Mouse (Mus musculus) kidney, embryonic 16.5 days (tissue): Measurements from ENCODE around the gene Fen1. TPM values are rescaled to one million over a fixed set of nuclear protein-coding genes. Genes with fewer than 3 reads are reported as not detected.

Source experiments
- ATAC-seq: fragments of 200-750 bp; cut with Nextera tagmentation; 2 replicates; pipeline ENCODE4 v1.8.0; 2017; ENCODE audit warnings: moderate TSS enrichment; ENCODE audit not compliant: low FRiP score, low TSS enrichment
- H3K27ac ChIP-seq: fragments of 300-500 bp; sonication (generic); 2 replicates; pipeline ENCODE4 v1.5.1; 2014; ENCODE audit warnings: low read length
- H3K27me3 ChIP-seq: fragments of 300-500 bp; sonication (generic); 2 replicates; pipeline ENCODE4 v1.6.1; 2014; ENCODE audit warnings: low read length, control low read depth, mixed read lengths; ENCODE audit not compliant: insufficient read depth
- H3K36me3 ChIP-seq: fragments of 300-500 bp; sonication (generic); 2 replicates; pipeline ENCODE4 v1.6.1; 2014; ENCODE audit warnings: low read length, control low read depth, mixed read lengths; ENCODE audit not compliant: insufficient read depth
- H3K4me1 ChIP-seq: fragments of 300-500 bp; sonication (generic); 2 replicates; pipeline ENCODE4 v1.6.1; 2014; ENCODE audit warnings: low read length, control low read depth, mixed read lengths; ENCODE audit not compliant: insufficient read depth
- H3K4me2 ChIP-seq: fragments of 300-500 bp; sonication (generic); replicated peaks from 2 replicates; pipeline ENCODE4 v1.6.1; 2014; ENCODE audit warnings: low read depth, low read length
- H3K4me3 ChIP-seq: fragments of 300-500 bp; sonication (generic); 2 replicates; pipeline ENCODE4 v1.5.1; 2014; ENCODE audit warnings: mild to moderate bottlenecking, low read length
- H3K9ac ChIP-seq: fragments of 300-500 bp; sonication (generic); replicated peaks from 2 replicates; pipeline ENCODE4 v1.6.1; 2014; ENCODE audit warnings: low read length
- H3K9me3 ChIP-seq: fragments of 300-500 bp; sonication (generic); 2 replicates; pipeline ENCODE4 v1.6.1; 2016; ENCODE audit warnings: low read length, control low read depth
- WGBS: fragments of 180-500 bp; shearing (Covaris S2); extraction: QIAGEN DNeasy Blood & Tissue Kit; methylation state at CpG from one replicate; pipeline ENCODE4 v1.1.7; 2014; 5-methylcytosine and 5-hydroxymethylcytosine counted together
- polyA plus RNA-seq: library from polyadenylated mRNA; unstranded; fragments of >200 nt; fragmentation: Nextera tagmentation; extraction: Ambion mirVana; gene quantifications from 2 replicates; pipeline ENCODE4 v1.2.1, GENCODE M21; 2015

The Fen1 gene
- polyA plus RNA-seq, 1 experiment from 2014 or later, result 103 TPM

DNA sequence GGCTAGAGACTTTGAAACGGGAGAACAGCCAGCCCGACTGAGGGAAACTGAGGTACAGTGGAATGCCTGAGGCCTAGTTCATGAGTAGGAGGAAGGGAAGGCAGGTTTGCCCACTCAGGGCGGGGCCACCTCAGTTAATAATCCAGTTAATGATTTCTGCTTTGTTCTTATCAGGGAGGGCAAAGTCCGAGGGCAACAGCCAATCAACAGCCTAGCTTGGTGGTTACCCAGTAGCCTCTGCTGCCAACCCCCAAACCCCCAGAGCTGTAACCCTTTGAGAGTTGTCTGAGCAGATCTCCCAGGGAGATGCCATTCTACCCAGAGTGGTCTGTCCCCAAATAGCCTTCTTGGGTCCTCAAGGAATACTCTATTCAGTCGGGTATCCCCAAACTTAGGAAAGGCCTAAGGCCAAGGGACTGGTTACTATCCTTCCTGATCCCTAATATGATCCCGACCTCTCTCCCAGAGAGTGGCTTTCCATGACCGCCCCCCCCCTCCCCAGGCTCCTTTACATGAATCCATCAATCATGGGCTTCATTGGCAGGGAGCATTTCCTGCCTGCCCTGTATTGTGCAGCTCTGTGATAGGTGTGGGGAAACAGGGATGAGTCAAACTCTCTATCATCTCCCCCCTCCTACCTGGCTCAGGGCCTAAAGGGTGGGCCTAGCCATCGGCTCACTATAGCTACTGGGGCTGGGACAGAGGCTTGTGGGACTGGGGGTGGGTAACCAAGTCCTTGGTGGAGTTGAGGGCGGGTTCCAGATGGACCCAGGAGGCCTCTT lies 32.0 kb upstream of the Fen1 start:
- H3K27ac ChIP-seq, result no peak overlapping the region
- 64% methylated on average over 9 of the region's 9 CpGs for WGBS
- ATAC-seq, result no peak

GRCm38 (mm10) chr19:10232327-10233017 lies 28.5 kb upstream of the Fen1 start:
- Histone ChIP-seq H3K9me3 (no peaks in the 10 kb centered on the region), H3K27ac (no peak overlapping the region), H3K27me3 (no peaks in the 10 kb centered on the region), H3K9ac (no peak overlapping the region), H3K36me3 (no peaks in the 10 kb centered on the region), H3K4me3 (no peak overlapping the region), H3K4me2 (no peak overlapping the region), H3K4me1 (peaks cover 14% of the 10 kb centered on the region)
- ATAC-seq, result no peak
- WGBS, result 55% methylated on average over 9 of the region's 9 CpGs

More for the DNA sequence above, 32.0 kb upstream of the Fen1 start:
- no peak overlapping the region for H3K9ac ChIP-seq
- no peaks in the 10 kb centered on the region for H3K9me3 ChIP-seq
- H3K27me3 ChIP-seq, result no peaks in the 10 kb centered on the region
- H3K4me3 ChIP-seq, result no peak overlapping the region
- peaks cover 22% of the 10 kb centered on the region for H3K4me1 ChIP-seq
- H3K4me2 ChIP-seq, result no peak overlapping the region
- no peaks in the 10 kb centered on the region for H3K36me3 ChIP-seq

GRCm38 (mm10) chr19:10231871-10232270 lies 27.9 kb upstream of the Fen1 start:
- H3K27me3 ChIP-seq, result no peaks in the 10 kb centered on the region
- WGBS, result 34% methylated on average over 5 of the region's 5 CpGs
- H3K27ac ChIP-seq, result no peak overlapping the region
- no peak for ATAC-seq
- H3K36me3 ChIP-seq, result no peaks in the 10 kb centered on the region
- H3K4me3 ChIP-seq, result no peak overlapping the region
- no peak overlapping the region for H3K4me2 ChIP-seq
- no peaks in the 10 kb centered on the region for H3K9me3 ChIP-seq
- peaks cover 14% of the 10 kb centered on the region for H3K4me1 ChIP-seq
- no peak overlapping the region for H3K9ac ChIP-seq

- H3K4me3 ChIP-seq, result no peak overlapping the region
- no peak overlapping the region for H3K4me2 ChIP-seq
- no peaks in the 10 kb centered on the region for H3K36me3 ChIP-seq
- H3K9ac ChIP-seq, result no peak overlapping the region
- H3K27ac ChIP-seq, result no peak overlapping the region
- no peaks in the 10 kb centered on the region for H3K9me3 ChIP-seq
- WGBS, result 4% methylated on average over 7 of the region's 7 CpGs
- peaks cover 11% of the 10 kb centered on the region for H3K4me1 ChIP-seq
- no peak; the same call in none of the 2 replicates for ATAC-seq
- no peaks in the 10 kb centered on the region for H3K27me3 ChIP-seq
Measured at GRCm38 (mm10) chr19:10231016-10231415, 27.0 kb upstream of the Fen1 start.

DNA sequence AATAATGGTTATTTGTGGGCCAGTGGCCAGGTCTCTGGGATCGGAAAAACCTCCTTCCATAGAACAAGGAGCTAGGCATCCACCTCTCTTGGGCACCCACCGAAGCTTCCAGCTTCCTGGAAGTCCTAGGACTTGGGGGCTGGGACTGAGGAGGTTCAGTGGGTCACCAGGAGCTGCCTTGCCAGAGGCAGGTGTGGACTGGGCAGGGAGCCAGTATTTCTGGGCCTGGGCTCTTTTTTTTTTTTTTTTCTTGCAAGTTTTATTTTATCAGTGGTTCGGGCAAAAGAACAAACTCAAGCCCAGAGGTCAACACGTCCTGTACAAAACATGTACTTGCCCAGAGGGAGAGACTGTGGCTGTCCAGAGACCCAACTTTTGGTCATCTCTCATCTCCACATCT lies 21.8 kb upstream of the Fen1 start:
- no peak for ATAC-seq
- H3K4me3 ChIP-seq, result no peak overlapping the region
- H3K27ac ChIP-seq, result no peak overlapping the region
- H3K27me3 ChIP-seq, result no peaks in the 10 kb centered on the region
- peaks cover 28% of the 10 kb centered on the region for H3K4me1 ChIP-seq
- H3K4me2 ChIP-seq, result no peak overlapping the region
- WGBS, result 47% methylated on average over 4 of the region's 4 CpGs
- H3K9ac ChIP-seq, result no peak overlapping the region
- H3K9me3 ChIP-seq, result no peaks in the 10 kb centered on the region
- H3K36me3 ChIP-seq, result no peaks in the 10 kb centered on the region

- H3K4me2 ChIP-seq, result peak overlapping the region; percentile 38
- no peaks in the 10 kb centered on the region for H3K27me3 ChIP-seq
- peak; percentile 43 for ATAC-seq
- H3K9ac ChIP-seq, result peak overlapping the region; percentile 46
- WGBS, result 21% methylated on average over 26 of the region's 26 CpGs
- peaks cover 28% of the 10 kb centered on the region for H3K4me1 ChIP-seq
- 0 out of 2 replicates have a peak overlapping the region, but pooled peaks have one; percentile 8 for H3K4me3 ChIP-seq
- peak overlapping the region; percentile 45; the same call in 1 of the 2 replicates for H3K27ac ChIP-seq
- no peaks in the 10 kb centered on the region for H3K9me3 ChIP-seq
- no peaks in the 10 kb centered on the region for H3K36me3 ChIP-seq
Measured at GRCm38 (mm10) chr19:10224637-10225453, 20.9 kb upstream of the Fen1 start.

- no peak overlapping the region for H3K4me3 ChIP-seq
- peaks cover 28% of the 10 kb centered on the region for H3K4me1 ChIP-seq
- H3K9me3 ChIP-seq, result no peaks in the 10 kb centered on the region
- H3K9ac ChIP-seq, result no peak overlapping the region
- no peaks in the 10 kb centered on the region for H3K27me3 ChIP-seq
- H3K36me3 ChIP-seq, result no peaks in the 10 kb centered on the region
- H3K4me2 ChIP-seq, result no peak overlapping the region
- ATAC-seq, result no peak
- WGBS, result 80% methylated on average over 4 of the region's 4 CpGs
- H3K27ac ChIP-seq, result no peak overlapping the region
Measured at GRCm38 (mm10) chr19:10223561-10223960, 19.6 kb upstream of the Fen1 start.

DNA sequence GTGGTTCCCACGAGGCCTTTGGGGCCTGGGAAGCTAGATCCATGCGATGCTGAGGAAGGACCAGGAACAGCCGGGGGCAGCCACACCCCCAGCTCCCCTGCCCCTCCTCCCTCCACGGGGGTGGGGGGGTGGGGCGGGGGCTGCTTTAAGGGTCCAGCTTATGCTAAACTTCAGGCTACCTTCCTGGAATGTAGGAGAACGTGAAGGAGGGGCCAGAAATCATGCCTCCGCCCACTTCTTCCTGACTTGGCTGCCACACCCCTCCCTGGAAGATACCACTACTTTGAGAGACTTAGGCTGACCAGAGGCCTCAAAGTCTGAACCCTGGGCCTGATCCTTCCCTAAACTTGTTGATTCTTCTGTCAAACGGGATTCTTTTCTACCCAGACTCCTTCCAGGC lies 18.7 kb upstream of the Fen1 start:
- 25% methylated on average over 8 of the region's 8 CpGs for WGBS
- Histone ChIP-seq H3K36me3 (no peaks in the 10 kb centered on the region), H3K4me2 (no peak overlapping the region), H3K27ac (no peak overlapping the region), H3K4me3 (no peak overlapping the region), H3K9ac (no peak overlapping the region), H3K27me3 (no peaks in the 10 kb centered on the region), H3K4me1 (peaks cover 28% of the 10 kb centered on the region), H3K9me3 (no peaks in the 10 kb centered on the region)
- no peak for ATAC-seq

DNA sequence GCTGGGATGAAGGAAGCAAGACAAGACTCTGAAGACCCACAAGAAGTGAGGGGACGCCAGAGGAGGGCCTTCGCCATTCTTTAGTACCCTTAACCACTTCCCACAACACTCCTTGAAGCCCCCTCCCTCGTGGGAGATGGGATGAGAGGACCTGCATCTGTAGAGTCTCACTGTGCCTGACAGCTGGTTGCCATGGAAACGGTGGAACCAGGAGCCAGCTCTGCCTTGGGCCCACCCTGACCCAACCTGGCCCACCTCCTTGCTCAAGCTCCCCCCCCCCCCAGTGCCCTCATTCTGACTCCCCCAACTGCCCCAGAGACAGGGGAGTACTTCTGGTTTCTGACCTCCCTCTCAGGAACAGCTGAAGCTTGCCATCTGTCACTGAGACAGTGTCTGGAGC lies 17.6 kb upstream of the Fen1 start:
- no peak overlapping the region for H3K9ac ChIP-seq
- peak; percentile 13; the same call in 1 of the 2 replicates for ATAC-seq
- no peak overlapping the region for H3K27ac ChIP-seq

More for the DNA sequence above, 17.6 kb upstream of the Fen1 start:
- H3K36me3 ChIP-seq, result no peaks in the 10 kb centered on the region
- no peaks in the 10 kb centered on the region for H3K9me3 ChIP-seq
- WGBS, result 28% methylated on average over 4 of the region's 4 CpGs
- H3K4me3 ChIP-seq, result no peak overlapping the region
- peaks cover 28% of the 10 kb centered on the region for H3K4me1 ChIP-seq
- no peaks in the 10 kb centered on the region for H3K27me3 ChIP-seq
- no peak overlapping the region for H3K4me2 ChIP-seq
